Mouse (Mus musculus): ENCODE results near the gene Ube2ql1. TPM values are rescaled to one million over a fixed set of nuclear protein-coding genes. Genes with fewer than 3 reads are reported as not detected.

Ube2ql1 gene
- polyA plus RNA-seq (2014; fragmentation: Nextera tagmentation; extraction: Ambion mirVana), result 49.4 and 49.8 TPM in 2 replicates

GRCm38 (mm10) chr13:69739759-69740135 lies at the start of gene Ube2ql1:
Ube2ql1 (minus strand) TSS chr13:69739889.
- no peaks in the 10 kb centered on the region for H3K36me3 ChIP-seq (replicated peaks; ENCODE audit: control insufficient read depth, insufficient read depth)
- H3K9me3 ChIP-seq (ENCODE audit: control insufficient read depth, low read length), result no peaks in the 10 kb centered on the region
- H3K27me3 ChIP-seq (ENCODE audit: control insufficient read depth, insufficient read depth, low read length), result no peaks in the 10 kb centered on the region
- H3K4me1 ChIP-seq (replicated peaks; ENCODE audit: control insufficient read depth, insufficient read depth, low read length), result peaks cover 28% of the 10 kb centered on the region
- ATAC-seq (ENCODE audit: low FRiP score), result peak; percentile 95
- H3K27ac ChIP-seq, result peak within 1 kb of the TSS; percentile 98
- peak; percentile 94 for DNase-seq (ENCODE audit: low spot score)
- peak within 1 kb of the TSS; percentile 92 for H3K4me2 ChIP-seq (replicated peaks)
- peak within 1 kb of the TSS; percentile 97 for H3K9ac ChIP-seq
- under 1% methylated on average over 44 of the region's 46 CpGs for WGBS
- H3K4me3 ChIP-seq (replicated peaks; ENCODE audit: low read length), result peak within 1 kb of the TSS; percentile 95

GRCm38 (mm10) chr13:69788704-69789103 lies 49.0 kb upstream of the Ube2ql1 start:
- DNase-seq (ENCODE audit: low spot score) (no peak), ATAC-seq (ENCODE audit: low FRiP score) (no peak)
- no peak overlapping the region for H3K4me3 ChIP-seq (replicated peaks; ENCODE audit: low read length)
- no peaks in the 10 kb centered on the region for H3K27me3 ChIP-seq (ENCODE audit: control insufficient read depth, insufficient read depth, low read length)
- WGBS, result 82% methylated on average over 5 of the region's 5 CpGs
- H3K9ac ChIP-seq, result no peak overlapping the region
- H3K9me3 ChIP-seq (ENCODE audit: control insufficient read depth, low read length), result no peaks in the 10 kb centered on the region
- no peak overlapping the region for H3K27ac ChIP-seq
- H3K4me1 ChIP-seq (replicated peaks; ENCODE audit: control insufficient read depth, insufficient read depth, low read length), result peaks cover 10% of the 10 kb centered on the region; the same call in 1 of the 2 replicates
- no peaks in the 10 kb centered on the region for H3K36me3 ChIP-seq (replicated peaks; ENCODE audit: control insufficient read depth, insufficient read depth)
- no peak overlapping the region for H3K4me2 ChIP-seq (replicated peaks)

- no peak for ATAC-seq (ENCODE audit: low FRiP score)
- Histone ChIP-seq H3K4me3 (replicated peaks; ENCODE audit: low read length) (no peak overlapping the region), H3K27me3 (ENCODE audit: control insufficient read depth, insufficient read depth, low read length) (no peaks in the 10 kb centered on the region), H3K27ac (no peak overlapping the region), H3K4me2 (replicated peaks) (no peak overlapping the region), H3K9me3 (ENCODE audit: control insufficient read depth, low read length) (no peaks in the 10 kb centered on the region), H3K9ac (no peak overlapping the region), H3K4me1 (replicated peaks; ENCODE audit: control insufficient read depth, insufficient read depth, low read length) (no peaks in the 10 kb centered on the region), H3K36me3 (replicated peaks; ENCODE audit: control insufficient read depth, insufficient read depth) (no peaks in the 10 kb centered on the region)
- 88% methylated on average over 19 of the region's 19 CpGs for WGBS
- no peak for DNase-seq (ENCODE audit: low spot score)
Measured at GRCm38 (mm10) chr13:69778221-69778620, 38.5 kb upstream of the Ube2ql1 start.

GRCm38 (mm10) chr13:69772358-69772757 lies 32.7 kb upstream of the Ube2ql1 start:
- H3K9ac ChIP-seq, result no peak overlapping the region
- H3K4me1 ChIP-seq (replicated peaks; ENCODE audit: control insufficient read depth, insufficient read depth, low read length), result no peaks in the 10 kb centered on the region
- no peaks in the 10 kb centered on the region for H3K36me3 ChIP-seq (replicated peaks; ENCODE audit: control insufficient read depth, insufficient read depth)
- no peak overlapping the region for H3K4me2 ChIP-seq (replicated peaks)
- H3K27me3 ChIP-seq (ENCODE audit: control insufficient read depth, insufficient read depth, low read length), result no peaks in the 10 kb centered on the region
- DNase-seq (ENCODE audit: low spot score), result no peak
- no peak for ATAC-seq (ENCODE audit: low FRiP score)
- H3K27ac ChIP-seq, result no peak overlapping the region
- WGBS, result 86% methylated on average over 4 of the region's 4 CpGs
- H3K4me3 ChIP-seq (replicated peaks; ENCODE audit: low read length), result no peak overlapping the region
- no peaks in the 10 kb centered on the region for H3K9me3 ChIP-seq (ENCODE audit: control insufficient read depth, low read length)

- no peaks in the 10 kb centered on the region for H3K36me3 ChIP-seq (replicated peaks; ENCODE audit: control insufficient read depth, insufficient read depth)
- no peak overlapping the region for H3K4me2 ChIP-seq (replicated peaks)
- no peak overlapping the region for H3K9ac ChIP-seq
- no peak overlapping the region for H3K4me3 ChIP-seq (replicated peaks; ENCODE audit: low read length)
- peak overlapping the region; percentile 32; the same call in 1 of the 2 replicates for H3K27ac ChIP-seq
- WGBS, result 70% methylated on average over 12 of the region's 12 CpGs
- no peaks in the 10 kb centered on the region for H3K4me1 ChIP-seq (replicated peaks; ENCODE audit: control insufficient read depth, insufficient read depth, low read length)
- no peaks in the 10 kb centered on the region for H3K27me3 ChIP-seq (ENCODE audit: control insufficient read depth, insufficient read depth, low read length)
- no peak for ATAC-seq (ENCODE audit: low FRiP score)
- DNase-seq (ENCODE audit: low spot score), result no peak
- no peaks in the 10 kb centered on the region for H3K9me3 ChIP-seq (ENCODE audit: control insufficient read depth, low read length)
Measured at GRCm38 (mm10) chr13:69770538-69771456, 31.1 kb upstream of the Ube2ql1 start.

GRCm38 (mm10) chr13:69768152-69768551 lies 28.5 kb upstream of the Ube2ql1 start:
- no peak overlapping the region for H3K4me3 ChIP-seq (replicated peaks; ENCODE audit: low read length)
- H3K4me2 ChIP-seq (replicated peaks), result no peak overlapping the region
- H3K4me1 ChIP-seq (replicated peaks; ENCODE audit: control insufficient read depth, insufficient read depth, low read length), result no peaks in the 10 kb centered on the region
- ATAC-seq (ENCODE audit: low FRiP score) (no peak), DNase-seq (ENCODE audit: low spot score) (no peak)
- no peaks in the 10 kb centered on the region for H3K9me3 ChIP-seq (ENCODE audit: control insufficient read depth, low read length)
- H3K9ac ChIP-seq, result no peak overlapping the region
- no peaks in the 10 kb centered on the region for H3K36me3 ChIP-seq (replicated peaks; ENCODE audit: control insufficient read depth, insufficient read depth)
- no peaks in the 10 kb centered on the region for H3K27me3 ChIP-seq (ENCODE audit: control insufficient read depth, insufficient read depth, low read length)
- WGBS, result 90% methylated on average over 10 of the region's 10 CpGs
- no peak overlapping the region for H3K27ac ChIP-seq

GRCm38 (mm10) chr13:69764646-69765045 lies 25.0 kb upstream of the Ube2ql1 start:
- DNase-seq (ENCODE audit: low spot score), result no peak
- 63% methylated on average over 9 of the region's 9 CpGs for WGBS

GRCm38 (mm10) chr13:69761393-69761792 lies 21.7 kb upstream of the Ube2ql1 start:
- no peak overlapping the region for H3K4me3 ChIP-seq (replicated peaks; ENCODE audit: low read length)
- H3K9ac ChIP-seq, result no peak overlapping the region
- no peaks in the 10 kb centered on the region for H3K27me3 ChIP-seq (ENCODE audit: control insufficient read depth, insufficient read depth, low read length)
- 87% methylated on average over 10 of the region's 10 CpGs for WGBS
- H3K4me1 ChIP-seq (replicated peaks; ENCODE audit: control insufficient read depth, insufficient read depth, low read length), result no peaks in the 10 kb centered on the region
- H3K27ac ChIP-seq, result no peak overlapping the region
- no peaks in the 10 kb centered on the region for H3K36me3 ChIP-seq (replicated peaks; ENCODE audit: control insufficient read depth, insufficient read depth)
- H3K4me2 ChIP-seq (replicated peaks), result no peak overlapping the region
- ATAC-seq (ENCODE audit: low FRiP score) (no peak), DNase-seq (ENCODE audit: low spot score) (peak; percentile 36)
- H3K9me3 ChIP-seq (ENCODE audit: control insufficient read depth, low read length), result no peaks in the 10 kb centered on the region

More at GRCm38 (mm10) chr13:69764646-69765045, 25.0 kb upstream of the Ube2ql1 start:
- no peak overlapping the region for H3K4me2 ChIP-seq (replicated peaks)
- no peak overlapping the region for H3K27ac ChIP-seq
- no peaks in the 10 kb centered on the region for H3K36me3 ChIP-seq (replicated peaks; ENCODE audit: control insufficient read depth, insufficient read depth)
- no peaks in the 10 kb centered on the region for H3K4me1 ChIP-seq (replicated peaks; ENCODE audit: control insufficient read depth, insufficient read depth, low read length)
- no peaks in the 10 kb centered on the region for H3K9me3 ChIP-seq (ENCODE audit: control insufficient read depth, low read length)
- no peaks in the 10 kb centered on the region for H3K27me3 ChIP-seq (ENCODE audit: control insufficient read depth, insufficient read depth, low read length)
- no peak overlapping the region for H3K4me3 ChIP-seq (replicated peaks; ENCODE audit: low read length)
- H3K9ac ChIP-seq, result no peak overlapping the region
- ATAC-seq (ENCODE audit: low FRiP score), result no peak

- H3K27me3 ChIP-seq (ENCODE audit: control insufficient read depth, insufficient read depth, low read length), result no peaks in the 10 kb centered on the region
- H3K36me3 ChIP-seq (replicated peaks; ENCODE audit: control insufficient read depth, insufficient read depth), result no peaks in the 10 kb centered on the region
- no peak overlapping the region for H3K9ac ChIP-seq
- 81% methylated on average over 6 of the region's 6 CpGs for WGBS
- ATAC-seq (ENCODE audit: low FRiP score) (no peak), DNase-seq (ENCODE audit: low spot score) (no peak)
- H3K4me3 ChIP-seq (replicated peaks; ENCODE audit: low read length), result no peak overlapping the region
- H3K4me1 ChIP-seq (replicated peaks; ENCODE audit: control insufficient read depth, insufficient read depth, low read length), result no peaks in the 10 kb centered on the region
- H3K9me3 ChIP-seq (ENCODE audit: control insufficient read depth, low read length), result no peaks in the 10 kb centered on the region
- no peak overlapping the region for H3K4me2 ChIP-seq (replicated peaks)
- H3K27ac ChIP-seq, result no peak overlapping the region
Measured at GRCm38 (mm10) chr13:69758979-69759378, 19.3 kb upstream of the Ube2ql1 start.
